Mouse (Mus musculus) lung, adult 2 months (tissue): ENCODE data around the gene 2410015M20Rik.

Experiments used
- CTCF ChIP-seq: fragments of 200-500 bp; IDR thresholded peaks from 2 replicates; pipeline ENCODE4 v1.5.1; 2011; ENCODE audit warnings: mild to moderate bottlenecking, low read length, control low read depth; ENCODE audit not compliant: insufficient read depth
- POLR2A ChIP-seq: fragments of 200-500 bp; IDR thresholded peaks from 2 replicates; pipeline ENCODE4 v1.6.1; 2011; ENCODE audit warnings: low read depth, mild to moderate bottlenecking, control low read depth, low read length, borderline replicate concordance; ENCODE audit errors: extremely low read depth

DNA sequence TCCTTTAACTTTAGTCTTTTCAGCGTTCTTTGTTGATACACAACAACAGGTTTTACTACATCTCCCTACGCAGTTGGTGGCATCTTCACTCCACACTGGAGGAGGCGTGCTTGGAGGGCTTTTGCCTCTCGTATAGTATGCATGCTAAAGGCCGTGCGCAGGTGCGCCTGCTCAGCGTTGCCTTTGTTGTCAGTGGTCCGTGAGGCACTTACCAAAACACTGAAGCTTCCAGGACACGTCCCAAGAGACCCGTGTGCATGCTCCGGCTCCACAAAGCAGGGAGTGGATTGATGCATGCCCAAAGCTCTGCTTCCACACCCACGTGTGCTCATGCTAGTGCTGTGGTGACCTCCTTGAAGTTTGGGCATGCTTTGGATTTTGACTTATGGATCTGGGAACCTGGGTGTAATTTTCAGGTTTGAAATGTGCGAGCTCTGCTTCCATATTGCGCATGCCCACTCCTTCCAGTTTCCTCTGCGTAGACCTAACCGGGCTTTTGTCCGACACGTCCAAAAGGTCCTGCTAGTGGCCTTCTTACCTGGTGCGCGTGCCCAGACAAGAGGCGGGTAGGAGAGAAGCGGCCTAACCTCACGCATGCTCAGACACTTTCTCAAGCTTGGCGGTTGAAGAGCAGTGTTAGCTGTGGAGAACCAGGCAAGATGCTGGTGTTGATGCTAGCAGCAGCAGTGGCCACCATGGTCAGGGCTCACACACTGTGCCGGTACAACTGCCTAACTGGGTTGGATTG, 18.1 kb upstream of the 2410015M20Rik start, which contains the start of gene Catsperd:
- TF ChIP-seq POLR2A (no peak), CTCF (no peak)
